Mouse (Mus musculus) ovary, adult 18-20 months (tissue): ENCODE results near the gene Ulk4.

Source experiments
- DNase-seq: peaks from one replicate; pipeline ENCODE4 v3.0.0; 2022; ENCODE audit warnings: low spot score, mixed read lengths

Gene Ulk4

DNA sequence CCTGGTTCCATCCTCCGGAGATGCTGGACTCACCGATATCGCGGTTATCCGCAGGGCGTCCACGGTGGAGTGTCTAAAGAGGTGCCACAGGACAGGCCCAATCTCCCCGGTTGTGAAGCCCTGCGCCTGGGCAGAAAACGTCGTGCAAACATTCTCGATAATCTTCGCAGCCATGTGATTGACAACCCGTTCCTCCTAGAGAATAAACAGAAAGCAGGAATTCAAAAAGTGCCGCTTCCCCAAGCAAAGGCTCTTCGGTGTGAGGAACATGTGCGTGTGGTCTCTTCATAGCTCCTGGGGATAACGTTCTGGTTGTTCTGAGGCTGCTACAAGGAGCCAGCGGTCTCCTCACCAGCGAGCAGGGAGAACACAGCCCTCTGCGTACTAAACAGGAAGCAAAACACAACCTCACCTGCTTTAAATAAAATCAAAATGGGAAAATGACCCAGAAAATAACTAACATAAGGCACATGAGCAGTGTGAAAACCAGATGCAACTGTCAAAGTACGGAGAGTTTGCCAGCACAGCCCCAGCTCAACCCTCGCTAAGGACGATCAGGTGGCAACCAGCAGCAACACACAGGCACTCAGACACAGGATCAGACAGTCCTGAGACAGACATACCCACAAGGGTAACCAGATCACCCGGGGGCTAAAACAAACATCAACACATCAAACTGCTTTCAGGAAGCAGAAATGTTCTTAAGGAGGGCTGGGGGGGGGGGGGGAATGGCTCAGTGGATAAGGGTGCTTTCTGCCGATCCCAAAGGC lies 84.2 kb downstream of the Ulk4 start:
- no peak for DNase-seq

GRCm38 (mm10) chr9:121187811-121188210 lies 89.2 kb downstream of the Ulk4 start:
- DNase-seq: no peak

DNA sequence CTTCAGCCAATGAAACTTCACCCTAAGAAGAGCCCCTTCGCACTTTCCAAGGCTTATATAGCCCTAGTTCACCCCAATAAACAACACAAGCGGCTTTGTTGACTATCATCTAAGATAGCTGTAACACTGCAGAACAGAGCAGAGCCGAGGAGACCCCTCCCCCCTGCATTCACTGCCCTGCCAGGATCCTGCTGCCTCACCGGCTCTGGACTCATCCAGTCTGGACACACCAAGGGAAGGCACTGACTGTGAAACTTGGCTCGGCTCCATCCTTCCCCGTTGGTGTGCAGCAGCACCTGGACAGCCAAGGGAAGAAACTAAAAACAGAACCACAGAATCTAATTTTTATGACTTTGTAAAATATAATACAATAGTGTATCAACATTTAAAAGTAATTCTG lies 91.2 kb downstream of the Ulk4 start:
- no peak for DNase-seq

- DNase-seq: no peak
These were observed 100.6 kb downstream of the Ulk4 start for GRCm38 (mm10) chr9:121176350-121176749.

- DNase-seq: no peak
These were observed 101.8 kb downstream of the Ulk4 start for GRCm38 (mm10) chr9:121175201-121175600.

DNA sequence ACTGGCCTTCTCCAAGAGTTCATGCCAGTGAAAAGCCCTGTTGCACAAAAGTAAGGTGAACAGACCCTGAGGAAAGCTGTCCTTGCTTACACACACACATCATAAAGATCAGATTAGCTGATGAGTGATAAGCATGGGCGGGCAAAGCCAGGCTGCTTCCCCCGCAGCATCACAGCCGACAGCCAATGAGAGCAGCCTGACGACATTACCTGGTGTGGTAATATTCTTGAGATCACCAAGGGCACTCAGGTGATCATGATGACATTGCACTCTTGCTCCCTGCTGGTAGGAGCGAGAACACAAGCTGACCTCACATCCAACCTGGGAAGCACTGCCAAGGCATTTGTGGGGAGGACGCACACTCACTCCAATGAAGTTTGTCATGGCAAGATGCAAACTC lies 104.9 kb downstream of the Ulk4 start:
- no peak for DNase-seq

DNA sequence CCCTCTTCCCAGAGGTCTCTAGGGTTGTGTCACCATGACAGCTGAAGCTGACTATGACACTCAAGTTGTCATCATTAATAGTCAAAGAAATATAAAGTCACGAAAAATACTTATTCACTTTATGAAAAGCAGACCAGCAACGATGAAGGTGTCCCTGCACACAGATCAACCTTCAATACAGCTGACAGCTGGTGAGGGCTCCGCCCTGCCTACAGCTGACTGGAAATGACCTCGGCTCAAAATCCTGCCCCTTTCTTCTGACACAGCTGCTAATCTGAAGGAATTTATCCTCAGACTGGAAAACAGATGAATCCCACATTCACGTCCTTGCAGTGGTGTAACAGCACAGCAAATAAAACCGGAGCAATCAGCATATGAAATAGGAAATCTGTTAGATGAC lies 105.4 kb downstream of the Ulk4 start:
- DNase-seq: no peak

DNA sequence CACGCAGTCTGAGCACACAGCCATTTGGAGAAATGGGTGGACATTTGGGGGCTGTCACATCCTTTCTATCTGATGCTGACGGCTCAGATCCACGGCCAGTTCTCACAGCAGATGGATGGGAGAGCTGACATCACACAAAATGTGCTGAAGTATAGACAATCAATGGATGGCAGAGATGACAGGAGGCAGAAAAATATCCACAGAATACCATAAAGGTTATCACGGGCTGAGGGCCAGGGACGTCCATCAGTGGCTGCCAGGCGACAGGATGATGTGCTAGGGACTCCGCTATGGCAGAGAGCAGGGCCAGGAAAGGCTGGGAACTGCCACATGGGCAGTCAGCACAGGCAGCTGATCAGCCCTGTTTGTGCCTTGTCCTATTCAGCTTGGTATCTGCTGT lies 112.4 kb downstream of the Ulk4 start:
- no peak for DNase-seq

DNA sequence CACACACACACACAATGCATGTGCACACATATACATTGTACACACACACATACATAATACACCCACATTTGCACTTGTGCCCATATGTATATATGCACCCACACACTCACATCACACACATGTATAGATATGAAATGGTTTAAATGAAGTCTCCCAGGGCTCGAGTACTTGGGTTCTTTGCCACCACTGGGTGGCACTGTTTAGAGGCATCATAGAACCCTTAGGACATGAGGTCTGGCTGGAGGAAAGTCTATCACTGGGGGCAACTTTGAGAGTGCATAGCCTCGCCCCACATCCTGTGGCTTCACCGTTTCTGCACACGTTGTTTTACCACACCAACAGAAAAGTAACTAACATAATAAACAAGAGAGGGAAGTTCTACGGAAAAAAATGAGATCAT lies 114.2 kb downstream of the Ulk4 start:
- DNase-seq: no peak

DNA sequence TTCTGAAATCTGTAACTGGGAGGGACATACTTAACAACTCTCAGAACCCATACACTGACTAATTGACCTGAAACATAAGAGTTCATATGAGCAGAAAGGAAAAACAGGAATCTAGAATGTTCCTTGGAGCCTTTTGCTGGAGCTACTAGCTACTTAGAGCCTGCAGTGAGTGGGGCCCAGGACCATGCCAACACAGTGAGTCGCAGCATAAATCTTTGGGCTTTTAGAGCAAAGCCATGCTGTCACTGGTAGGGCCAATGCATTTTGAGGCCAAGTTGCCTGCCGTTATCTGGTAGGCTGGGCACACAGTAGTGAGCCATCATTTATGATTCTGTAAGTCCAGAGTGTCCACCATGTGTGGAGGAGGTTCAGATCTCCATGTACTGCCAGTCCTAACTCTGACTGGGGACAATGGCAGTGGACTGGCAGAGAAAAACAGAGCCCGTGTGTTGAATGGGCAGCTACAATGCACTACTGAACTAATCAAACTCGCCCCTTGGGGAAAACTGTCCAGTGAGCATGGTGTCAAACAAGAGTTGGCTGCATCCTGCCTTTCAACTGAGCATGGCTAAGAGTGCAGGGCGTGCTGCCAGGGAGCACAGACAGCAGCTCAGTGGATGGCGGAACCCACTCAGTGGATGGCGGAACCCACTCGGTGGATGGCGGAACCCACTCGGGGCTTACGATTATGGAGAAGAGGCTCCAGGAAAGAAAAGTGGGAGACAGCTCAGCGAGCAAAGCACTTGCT lies 115.0 kb downstream of the Ulk4 start:
- DNase-seq: no peak

DNA sequence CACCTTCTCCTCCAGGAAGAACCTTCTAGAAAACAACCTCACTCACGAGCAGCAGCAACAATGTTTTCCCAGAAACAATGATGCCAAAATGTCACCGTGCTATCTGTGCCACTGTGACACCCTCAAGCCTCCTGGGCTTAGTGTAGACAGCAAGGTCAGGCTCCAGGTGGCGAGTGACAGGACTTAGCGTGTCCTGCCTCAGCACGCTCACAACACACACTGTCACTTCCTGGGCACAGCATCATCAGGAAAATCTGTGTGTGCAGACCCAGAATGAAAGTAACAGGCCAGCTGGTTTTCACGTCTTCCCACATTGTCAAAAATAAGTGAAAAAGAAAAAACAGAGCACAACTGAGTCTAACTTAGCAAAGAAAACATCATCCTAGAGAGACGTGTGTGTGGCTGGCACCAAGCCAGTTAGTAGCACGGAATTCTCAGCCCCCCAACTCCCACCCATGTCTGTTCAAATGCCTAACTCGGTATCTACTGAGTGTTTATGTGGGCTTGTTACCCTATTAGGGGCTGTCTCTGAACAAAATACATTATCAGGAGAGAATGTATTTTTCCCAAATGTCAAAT lies 120.7 kb downstream of the Ulk4 start:
- DNase-seq: no peak

DNA sequence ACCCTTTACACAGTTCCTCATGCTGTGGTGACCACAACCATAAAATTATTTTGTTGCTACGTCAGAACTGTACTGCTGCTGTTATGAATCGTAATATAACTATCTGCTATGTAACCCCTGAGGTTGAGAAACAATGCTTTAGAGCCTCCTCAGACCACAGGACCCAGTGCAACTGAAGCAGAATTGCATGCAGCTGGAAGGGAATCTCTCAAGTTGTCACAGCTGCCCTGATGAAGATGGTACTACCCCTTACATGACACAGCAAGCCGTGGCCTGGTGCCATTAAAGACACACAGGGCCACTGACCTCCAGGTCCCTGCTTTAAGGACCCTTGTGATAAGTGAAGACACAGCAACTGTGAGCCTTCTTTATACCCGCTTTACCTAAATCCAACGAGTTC lies 123.7 kb downstream of the Ulk4 start:
- no peak for DNase-seq

DNA sequence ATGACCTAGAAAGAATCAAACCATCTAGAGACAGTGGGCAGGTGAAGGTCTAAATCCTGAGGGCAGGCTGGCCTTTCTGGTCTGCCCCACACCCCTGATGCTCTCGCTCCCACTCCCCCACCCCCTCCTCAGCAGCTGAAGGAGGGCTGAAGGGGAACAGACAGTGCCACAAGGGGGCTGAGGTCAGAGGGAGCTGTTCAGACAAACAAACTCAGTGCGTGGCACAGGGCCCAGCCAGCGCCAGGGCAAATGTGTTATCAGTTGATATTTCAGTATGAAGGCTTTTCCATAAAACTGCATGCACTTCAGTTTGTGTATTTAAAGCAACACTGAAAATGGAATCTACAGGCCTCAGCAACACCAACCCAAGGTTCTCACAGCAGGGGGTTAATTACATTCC lies 128.4 kb downstream of the Ulk4 start:
- peak; percentile 54 for DNase-seq

DNA sequence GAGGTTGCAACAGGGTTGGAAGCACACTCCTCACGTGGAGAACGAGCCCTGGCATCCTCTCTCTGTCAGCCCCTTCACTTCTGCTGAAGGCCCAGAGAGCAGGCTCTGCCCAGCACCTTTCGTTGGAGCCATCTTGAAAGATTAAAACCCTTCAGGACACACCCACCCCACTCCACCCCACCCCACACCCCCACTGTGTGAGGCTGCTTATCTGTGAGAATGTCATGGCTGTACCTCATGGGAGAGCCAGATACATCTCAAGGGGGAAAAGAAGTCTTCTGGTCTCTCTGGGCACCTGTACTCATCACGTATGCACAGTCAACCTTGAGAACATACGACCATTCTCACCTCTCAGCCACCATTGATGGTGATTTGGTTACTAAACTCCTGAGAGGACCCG lies 133.8 kb downstream of the Ulk4 start:
- DNase-seq: no peak

- DNase-seq: no peak
These were observed 144.4 kb downstream of the Ulk4 start for GRCm38 (mm10) chr9:121132549-121132948.

DNA sequence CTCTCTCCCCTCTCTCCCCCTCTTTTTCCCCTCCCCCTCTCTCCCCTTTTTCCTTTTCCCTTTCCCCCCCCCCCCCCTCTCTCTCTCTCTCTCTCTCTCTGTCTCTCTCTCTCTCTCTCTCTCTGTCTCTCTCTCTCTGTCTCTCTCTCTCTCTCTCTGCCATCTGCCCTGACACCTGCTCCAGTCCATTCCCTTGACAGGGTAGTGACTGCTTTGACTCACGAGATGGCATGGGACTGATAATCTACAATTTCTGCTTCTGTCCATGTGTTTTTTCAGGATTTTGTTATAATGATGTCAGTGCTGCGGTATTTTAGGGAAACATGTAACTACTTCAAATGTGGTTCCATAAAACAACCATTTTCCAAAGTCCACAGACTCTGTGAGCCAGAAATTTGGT lies 147.5 kb downstream of the Ulk4 start:
- DNase-seq: no peak

GRCm38 (mm10) chr9:121128934-121129333 lies 148.1 kb downstream of the Ulk4 start:
- no peak for DNase-seq

- no peak for DNase-seq
These were observed 150.0 kb downstream of the Ulk4 start for GRCm38 (mm10) chr9:121127025-121127424.

DNA sequence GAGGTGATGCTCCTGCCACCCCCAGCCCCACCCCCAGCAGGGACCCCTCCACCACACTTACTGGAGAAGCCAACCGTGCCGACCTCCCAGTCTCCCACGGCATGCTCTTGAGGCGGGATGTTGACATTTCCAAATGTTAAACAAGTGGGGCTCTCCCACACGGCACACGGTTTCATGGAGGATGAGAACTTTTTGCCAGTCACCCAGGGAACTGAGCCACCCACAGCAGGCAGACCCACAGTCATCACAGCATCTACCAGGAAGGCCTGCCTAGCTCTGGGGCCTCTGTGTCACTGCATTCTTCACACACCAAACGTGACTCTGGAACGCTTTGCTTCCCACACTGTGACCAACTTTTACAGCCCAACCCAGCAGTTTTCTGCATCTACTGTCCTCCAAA lies 152.3 kb downstream of the Ulk4 start:
- no peak for DNase-seq

GRCm38 (mm10) chr9:121122039-121122438 lies 155.0 kb downstream of the Ulk4 start:
- no peak for DNase-seq

DNA sequence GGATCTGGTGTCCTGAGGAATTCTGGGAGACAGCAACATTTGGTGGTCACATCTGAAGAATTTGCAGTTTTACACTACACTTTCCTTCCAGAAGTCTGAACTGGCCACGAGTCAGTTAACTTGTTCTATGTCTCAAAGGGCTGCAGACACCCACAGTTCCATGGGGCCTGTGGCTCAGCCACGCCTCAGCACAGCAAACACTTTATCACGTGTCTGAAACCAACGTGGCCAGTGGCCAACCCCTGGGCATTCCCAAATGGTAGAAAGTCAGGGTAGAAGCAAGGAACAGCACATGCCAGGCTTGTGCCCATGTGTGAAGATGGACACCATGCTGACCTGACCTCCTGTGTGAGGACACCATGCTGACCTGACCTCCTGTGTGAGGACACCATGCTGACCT lies 159.1 kb downstream of the Ulk4 start:
- no peak for DNase-seq

- no peak for DNase-seq
These were observed 164.9 kb downstream of the Ulk4 start for GRCm38 (mm10) chr9:121112131-121112530.

GRCm38 (mm10) chr9:121108110-121108509 lies 168.9 kb downstream of the Ulk4 start:
- peak; percentile 10 for DNase-seq
